Mouse (Mus musculus) adrenal gland, adult (tissue): Measurements from ENCODE around the gene Gpr84.

Experiments
- DNase-seq, 2 experiments: peaks; one replicate each; pipeline ENCODE4 v3.0.0; 2022 to 2023; ENCODE audit warnings: low spot score in 1 of 2; ENCODE audit not compliant: inconsistent age in 2 of 2

Gpr84 gene

DNA sequence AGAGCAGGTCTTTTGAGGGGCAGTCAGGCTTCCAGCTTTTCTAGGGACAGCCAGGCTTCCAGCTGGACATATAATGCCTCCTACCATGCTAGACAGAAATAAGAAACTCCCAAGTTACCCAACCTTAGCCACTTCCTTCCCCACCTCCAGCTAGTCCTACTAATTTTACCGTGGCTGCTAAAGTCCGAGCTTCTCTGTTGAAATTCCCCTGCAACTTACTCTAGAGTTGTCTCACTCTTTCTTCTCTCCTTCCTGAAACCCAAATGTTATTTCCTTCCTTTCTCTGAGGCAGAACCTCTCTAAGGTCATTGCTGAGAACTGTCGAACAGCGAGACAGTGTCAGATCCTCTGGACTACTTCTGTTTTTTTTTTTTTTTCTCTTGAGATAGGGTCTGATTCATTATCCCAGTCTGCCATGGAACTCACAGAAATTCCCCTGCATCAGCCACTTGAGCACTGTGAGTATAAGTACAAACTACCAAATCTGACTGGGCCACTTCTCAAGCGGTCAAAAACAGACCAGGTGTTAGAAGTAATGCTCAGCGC lies at the start of gene Gpr84:
Gpr84 (minus strand) TSS at position 248 of the 546 bp plus-strand sequence.
- DNase-seq: no peak

DNA sequence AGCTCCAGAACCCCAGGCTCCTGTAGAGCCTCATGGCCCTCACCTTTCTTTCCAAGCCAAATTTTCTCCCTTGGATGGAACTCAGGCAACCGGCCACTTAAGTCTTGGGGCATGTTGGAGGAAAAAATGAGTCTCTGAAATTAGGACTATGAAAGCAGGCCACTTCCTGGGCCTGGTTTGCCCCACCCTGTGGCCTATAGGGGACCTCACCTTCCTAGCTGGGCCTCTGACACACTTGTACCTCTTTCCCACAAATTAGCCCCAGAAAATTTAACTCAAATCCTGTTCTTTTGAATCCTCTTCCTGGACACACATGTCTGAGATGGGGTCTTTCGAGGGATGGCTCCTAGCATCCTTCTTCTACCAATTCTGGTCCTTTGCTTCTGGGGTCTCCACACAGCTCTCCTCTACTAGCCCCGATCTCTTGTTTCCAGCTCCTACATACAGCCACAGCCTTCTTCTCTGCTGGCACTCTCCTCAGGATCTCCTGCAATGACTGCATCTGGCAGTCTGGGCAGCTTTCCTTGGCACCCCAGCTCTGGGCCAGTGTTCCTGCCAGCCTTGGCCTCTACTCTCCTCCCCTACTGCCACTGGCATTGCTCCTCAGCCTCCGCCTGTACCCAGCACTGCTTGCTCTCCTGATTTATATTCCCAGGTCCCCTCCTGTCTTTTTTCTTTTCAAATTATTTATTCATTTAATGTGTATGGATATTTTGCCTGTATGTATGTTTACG lies 49.6 kb upstream of the Gpr84 start:
- DNase-seq: peak; percentile 65 to 86

DNA sequence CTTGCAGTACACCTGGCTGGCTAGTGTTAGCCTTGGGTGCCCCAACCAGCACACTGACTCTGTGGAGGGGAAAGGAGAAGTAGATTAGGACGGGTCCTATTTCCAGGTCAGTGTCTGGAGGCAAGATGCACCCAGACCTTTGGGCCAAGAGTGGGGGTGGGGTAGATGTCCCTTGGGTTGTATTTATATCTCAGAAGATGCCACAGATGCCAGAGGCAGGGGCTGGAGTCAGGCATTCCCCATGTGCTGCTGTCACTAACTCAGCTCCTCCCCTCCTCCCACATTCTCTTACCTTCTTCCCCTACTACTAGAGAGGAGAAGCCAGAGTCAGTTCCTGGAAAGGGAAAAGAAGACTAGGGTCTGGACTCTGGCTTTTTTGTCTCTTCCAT lies 48.7 kb upstream of the Gpr84 start:
- peak; percentile 43 to 65 for DNase-seq

DNA sequence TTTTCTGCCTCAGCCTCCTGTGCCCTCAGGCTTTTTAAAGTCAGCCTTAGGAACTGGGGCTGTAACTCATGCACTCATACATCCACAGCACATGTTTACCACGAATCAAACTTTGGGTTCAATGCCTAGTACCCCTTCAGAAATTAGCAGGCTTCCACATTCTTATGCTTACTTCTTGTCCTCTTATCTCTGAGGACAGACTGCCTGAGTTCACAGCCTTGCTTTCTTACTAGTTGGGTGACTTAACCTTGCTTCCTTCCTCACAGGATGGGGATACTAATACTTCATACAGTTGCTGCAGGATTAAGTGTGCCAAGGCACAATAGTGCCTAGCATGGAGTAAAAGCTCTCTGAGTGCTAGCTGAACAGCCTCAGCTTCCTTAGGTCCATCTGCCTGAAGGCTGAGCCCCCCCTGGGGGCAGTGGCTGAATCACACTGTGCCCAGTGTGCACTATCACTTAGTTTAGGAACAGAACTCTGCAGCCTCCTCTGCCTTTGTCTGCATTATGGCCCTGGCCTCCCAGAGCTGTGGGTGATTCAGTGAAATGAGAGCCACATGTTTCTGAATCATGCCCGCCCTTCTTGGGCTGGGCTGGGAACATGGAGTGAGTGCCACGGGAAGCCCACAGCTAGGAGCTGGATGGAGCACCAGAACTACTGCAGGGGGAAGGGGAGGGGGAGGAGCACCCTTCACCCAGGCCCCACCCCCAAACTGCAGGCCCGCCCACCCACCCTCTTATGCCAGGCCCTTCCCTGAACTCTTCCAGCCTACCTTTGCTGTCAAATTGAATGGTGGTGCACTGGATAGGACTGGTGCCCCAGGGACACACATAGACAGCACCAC lies 48.1 kb upstream of the Gpr84 start:
- peak; percentile 86 to 89 for DNase-seq

DNA sequence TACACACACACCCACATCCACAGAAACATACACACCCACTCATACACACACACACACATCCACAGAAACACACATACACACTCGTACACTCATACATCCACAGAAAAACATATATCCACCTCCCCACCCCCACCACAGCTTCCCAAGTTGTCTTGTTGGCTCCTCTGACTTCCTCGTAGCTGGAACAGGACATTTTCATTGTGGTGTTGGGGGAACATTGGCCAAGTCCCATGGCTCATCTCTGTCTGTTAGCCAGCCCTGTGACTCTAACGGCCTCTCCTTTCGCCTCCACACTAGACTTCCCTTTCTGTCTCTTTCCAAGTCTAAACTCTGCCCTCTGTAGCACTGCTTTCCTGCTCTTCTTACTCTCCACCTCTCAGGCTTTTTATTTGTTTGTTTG lies 47.4 kb upstream of the Gpr84 start:
- DNase-seq: peak in 1 of 2 experiments; percentile 50

DNA sequence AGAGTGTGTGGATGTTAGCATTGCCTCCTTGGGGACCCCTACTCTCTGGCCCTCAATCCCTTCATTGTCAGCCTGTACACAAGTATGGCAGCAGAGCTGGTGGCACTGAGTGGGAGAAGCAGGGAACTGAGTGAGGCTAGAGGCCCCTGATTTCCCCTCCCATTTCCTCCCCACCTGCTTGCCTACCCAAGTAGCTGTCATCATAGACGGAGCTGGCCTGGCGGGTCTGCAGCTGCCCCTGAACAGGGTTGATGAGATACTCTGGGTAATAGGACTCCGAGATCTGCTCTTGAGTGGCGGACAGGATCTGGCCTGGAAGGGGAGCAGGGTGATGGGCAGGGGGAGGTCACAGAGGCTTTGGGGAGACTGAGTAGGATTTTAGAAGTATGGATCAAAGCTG lies 45.7 kb upstream of the Gpr84 start:
- DNase-seq: no peak

DNA sequence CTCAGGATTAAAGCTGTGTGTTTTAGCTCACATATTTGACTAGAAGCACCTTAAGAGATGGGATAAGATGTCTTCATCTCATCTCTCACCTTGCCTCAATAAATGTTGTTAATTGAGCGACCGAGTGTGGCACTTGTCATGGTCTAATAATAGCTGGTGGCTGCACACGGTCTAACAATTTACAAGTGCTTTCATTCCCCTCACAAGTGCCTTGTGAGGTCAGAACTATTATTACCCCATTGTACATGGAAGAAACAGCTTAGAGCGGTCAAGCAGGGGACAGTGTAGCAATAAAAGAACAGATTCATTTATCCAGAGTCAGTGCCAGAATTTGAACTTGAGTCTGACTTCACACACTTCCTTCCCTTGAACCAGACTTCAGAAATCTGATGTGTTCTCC lies 45.0 kb upstream of the Gpr84 start:
- DNase-seq: no peak

DNA sequence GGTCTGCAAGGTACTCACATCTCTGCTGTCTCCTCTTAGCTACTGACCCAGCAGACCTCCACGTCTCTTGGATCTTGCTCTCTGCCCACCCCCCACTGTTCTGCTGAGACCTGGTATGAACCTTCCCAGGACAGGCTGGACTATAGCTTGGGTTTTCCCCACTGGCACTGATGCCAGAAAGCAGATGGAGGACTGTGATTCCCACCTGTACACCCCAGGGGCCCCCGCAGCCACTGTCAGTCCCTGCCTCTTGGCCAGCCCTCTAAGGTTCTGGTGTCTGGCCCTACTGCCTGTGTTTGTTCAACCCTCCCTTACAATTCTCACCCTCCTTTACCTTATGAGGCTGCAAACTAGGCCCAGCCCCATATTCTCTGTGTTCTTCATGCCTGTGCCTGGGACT lies 44.3 kb upstream of the Gpr84 start:
- DNase-seq: no peak

DNA sequence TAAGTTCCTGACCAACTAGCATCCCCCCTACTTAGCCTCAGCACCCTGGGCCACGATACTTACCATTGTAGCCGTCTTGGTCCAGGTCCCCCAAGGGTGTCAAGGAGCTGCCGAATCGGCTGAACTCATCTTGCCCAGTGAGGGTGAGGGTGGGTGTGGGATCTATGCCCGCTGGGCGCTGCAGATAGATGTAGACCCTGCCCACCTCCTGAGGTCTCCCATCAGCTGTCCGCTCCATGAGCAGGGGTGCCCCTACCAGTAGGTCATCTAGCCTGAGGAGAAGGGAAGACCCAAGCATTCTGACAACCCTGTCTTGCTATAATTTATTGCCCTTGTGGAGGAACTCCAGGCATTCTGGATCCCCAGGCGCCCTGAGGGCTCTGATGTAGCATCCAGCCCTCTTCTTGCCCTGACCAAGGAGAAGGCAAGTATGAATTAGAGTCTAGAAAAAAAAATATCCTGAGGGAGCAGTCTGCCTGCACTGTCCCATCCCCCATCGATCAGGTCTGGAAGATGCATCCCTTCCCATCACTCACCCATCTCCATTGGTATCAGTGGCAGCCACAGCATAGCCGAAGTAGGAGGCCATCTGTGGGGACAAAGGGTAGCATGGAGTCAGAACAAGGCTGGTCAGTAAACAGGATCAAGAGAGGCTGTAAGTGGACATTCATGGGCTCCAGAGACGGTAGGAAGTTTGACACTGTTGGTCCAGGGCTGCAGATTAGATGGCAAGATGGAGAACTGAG lies 43.3 kb upstream of the Gpr84 start:
- peak in 1 of 2 experiments; percentile 35 for DNase-seq

DNA sequence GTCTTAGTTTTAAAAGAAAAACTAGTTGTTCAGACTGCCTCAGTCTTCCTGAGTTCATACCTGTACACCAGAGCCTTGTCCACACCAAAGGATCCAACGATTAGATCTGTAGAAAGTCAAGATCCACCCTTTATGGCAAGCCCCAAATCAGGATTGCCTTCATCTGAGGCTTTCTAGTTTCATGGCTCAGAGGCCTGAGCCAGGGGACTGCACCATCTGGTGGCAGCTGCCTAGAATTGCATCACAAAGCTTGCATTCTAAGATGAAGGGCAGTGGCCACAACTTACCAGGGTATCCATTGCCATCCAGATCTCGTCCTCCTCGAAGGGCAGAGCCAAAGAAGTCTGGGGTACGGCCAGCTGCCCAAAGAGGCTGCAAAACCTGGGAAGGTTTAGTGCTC lies 42.4 kb upstream of the Gpr84 start:
- DNase-seq: peak; percentile 55 to 78

DNA sequence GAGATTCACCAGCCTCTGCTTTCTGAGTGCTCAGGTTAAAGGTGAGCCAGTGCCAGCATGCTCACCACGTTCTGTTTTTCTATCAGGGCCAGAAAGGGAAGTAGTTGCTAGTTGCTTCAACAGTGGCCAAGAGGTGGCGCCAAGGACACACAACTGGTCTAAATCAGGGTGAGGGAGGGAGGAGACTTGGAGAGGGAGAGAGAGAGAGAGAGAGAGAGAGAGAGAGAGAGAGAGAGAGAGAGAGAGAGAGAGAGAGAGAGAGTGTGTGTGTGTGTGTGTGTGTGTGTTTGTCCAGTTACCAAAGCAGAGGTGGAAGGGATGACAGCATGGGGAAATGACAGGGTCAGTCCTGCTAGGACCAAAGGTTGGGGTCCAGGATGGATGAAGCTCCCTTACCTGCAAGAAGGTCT lies 36.9 kb upstream of the Gpr84 start:
- DNase-seq: peak; percentile 61 to 82

DNA sequence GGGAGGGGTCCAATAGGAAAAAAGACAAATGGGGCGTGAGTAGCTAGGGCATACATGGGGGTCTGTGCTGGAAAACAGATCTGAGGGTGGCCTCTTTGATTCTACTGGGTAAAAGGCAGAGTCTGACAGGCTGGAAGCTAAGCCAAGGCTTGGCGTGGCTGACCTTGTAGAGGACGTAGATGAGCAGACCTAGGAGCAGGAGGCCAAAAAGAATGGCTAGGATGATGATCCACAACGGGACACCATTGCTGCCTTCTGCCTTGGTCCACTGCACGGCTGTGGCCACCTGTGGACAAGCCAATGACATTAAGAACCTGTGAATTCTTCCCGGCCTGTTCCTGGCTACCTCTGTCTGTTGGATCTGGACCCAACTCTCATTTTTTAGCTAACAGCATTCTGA lies 35.4 kb upstream of the Gpr84 start:
- no peak for DNase-seq

DNA sequence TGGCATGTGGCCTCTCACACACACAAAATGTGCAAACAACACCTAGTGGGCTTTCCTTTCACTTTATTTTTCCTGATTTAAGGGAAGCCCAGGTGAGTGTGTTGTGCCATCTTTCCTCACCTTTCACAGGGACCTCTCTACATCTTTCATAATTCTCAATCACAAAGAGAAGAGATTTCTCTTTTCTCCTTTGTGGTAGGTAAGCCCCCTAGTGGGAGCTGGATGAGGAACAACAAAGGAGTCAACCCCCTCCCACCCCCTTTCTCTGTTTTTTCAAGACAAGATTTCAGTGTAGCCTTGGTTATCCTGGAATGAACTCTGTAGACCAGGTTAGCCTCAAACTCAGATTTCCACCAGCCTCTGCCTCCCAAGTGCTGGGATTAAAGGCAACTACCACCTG lies 33.1 kb upstream of the Gpr84 start:
- no peak for DNase-seq

DNA sequence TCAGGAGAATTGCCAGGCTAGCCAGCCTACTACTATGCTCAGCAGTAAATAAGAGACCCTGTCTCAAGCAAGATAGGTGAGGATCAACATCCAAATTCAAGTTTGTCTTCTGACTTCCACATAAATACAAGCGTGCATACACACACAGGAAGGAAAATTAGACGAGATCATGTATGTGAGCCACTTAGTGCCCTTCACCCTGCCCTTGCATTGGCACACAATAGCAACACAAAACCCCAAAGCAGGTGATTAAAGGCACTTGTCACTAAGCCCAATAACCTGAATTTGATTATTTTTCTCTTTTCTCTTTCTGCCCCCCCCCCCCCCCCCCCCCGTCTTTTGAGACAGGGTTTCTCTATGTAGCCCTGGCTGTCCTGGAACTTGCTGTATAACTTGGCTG lies 32.6 kb upstream of the Gpr84 start:
- no peak for DNase-seq

DNA sequence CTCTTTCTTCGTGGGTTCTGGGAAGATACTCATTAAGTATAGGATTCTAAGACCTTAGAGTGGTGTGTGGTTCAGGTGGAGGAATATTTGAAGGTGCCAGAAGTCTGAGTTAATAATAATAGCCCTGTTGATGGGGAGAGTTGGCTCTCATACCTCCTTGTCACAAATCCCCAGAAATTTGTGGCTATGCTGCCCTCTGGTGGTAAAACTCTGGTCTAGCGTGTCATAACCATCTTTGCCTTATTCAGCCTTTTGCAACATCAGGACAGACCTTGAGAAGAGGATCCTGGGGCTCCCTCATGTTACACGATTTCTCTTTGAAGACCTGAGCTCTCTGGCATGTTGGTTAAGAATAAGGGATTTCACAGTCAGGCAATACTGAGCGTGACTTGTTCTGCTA lies 32.0 kb upstream of the Gpr84 start:
- peak; percentile 77 to 94 for DNase-seq

DNA sequence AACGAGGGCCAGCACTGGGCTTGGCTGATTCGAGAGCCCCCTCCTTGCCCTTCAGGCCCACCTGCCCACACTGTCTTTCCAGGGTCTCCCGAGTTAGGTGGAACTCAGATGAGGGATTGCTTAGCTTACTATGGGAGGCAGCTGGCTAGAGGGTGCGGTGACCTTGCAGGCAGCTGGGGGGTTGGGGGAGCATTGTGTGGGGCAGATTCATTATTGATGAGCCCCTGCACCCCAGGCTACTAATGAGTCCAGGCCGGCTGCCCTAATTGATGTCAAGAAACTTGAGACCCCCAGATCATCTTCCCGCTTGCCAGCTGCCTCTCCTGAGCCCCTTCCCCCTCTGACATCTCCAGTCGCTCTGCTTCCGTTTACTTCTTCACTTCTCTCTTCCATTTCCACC lies 31.1 kb upstream of the Gpr84 start:
- no peak for DNase-seq

DNA sequence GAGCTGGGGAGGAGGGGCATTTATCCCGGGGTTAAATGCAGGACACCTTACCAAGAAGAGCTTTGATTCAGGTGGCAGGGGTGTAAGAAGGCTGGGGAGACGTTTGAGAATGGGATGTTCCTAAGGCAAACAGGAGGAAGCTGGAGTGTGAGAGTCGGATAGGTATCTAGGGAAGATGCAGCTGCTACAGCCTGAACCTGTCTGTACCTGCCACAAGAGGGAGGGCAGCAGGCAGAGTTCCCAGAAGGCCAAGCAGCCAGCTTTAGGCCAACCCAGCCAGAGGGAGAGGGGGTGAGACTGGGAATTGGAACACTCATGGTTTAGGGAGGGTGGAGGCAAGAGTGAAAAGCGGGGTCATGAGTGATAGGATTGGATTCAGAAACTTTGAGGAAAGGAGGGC lies 30.4 kb upstream of the Gpr84 start:
- no peak for DNase-seq

DNA sequence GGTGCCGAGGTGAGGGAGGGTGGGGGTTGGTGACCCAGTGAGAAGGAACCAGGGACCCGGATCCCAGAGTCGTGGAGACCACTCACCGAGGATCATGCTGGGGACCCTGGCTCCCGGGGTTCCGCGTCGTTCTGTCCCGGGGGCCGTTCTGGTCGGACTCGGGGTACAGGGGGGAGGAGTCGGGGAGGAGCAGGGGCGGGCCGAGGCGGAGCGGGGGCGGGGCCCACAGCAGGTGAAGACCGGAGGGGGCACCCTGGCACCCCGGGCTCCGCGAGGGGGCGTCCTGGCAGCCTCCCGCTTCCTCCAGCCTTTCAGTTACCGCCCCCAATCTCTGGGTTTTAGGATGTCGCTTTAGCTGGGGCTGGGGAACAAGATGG lies 29.5 kb upstream of the Gpr84 start, which contains the start of gene Zfp385a:
Zfp385a (minus strand) TSS at position 133 of the 377 bp plus-strand sequence.
- DNase-seq: peak; percentile 63 to 89

DNA sequence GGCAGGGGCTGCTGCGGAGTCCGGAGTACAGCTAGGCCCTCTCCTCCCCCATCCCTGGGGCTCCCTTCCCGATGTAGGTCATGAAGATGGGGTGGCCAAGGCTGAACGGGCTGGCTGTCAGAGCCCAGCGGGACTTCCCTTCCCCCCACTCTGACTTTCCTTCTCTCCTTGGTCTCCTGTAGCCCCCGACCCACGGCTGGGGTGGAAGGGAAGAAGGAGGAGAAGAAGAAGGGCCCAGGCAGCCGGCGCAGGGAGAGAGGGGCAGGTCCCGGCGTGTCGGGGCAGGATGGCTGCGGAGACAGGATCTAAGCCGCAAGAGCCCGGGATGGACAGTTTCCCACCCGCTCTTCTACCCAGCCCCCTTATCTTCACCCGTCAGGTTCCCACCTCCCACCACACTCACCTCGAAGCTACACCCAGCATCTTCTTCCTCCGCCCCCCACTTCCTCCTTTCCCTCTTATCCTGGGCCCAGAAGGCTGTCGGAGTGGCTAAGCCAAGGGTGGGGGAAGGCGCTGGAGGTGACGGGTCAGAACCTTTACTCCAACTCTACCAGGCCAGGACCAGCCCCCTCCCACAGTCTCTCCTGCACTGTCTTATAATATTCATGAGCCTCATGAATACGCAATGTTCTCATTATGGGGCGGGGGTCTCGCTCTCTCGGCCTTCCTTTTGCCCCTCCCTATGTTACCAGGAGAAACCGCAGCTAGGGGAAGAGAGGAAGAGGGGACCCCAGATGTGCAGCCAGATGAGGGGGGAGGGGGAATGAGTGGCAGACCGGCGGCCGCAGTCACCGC lies 29.0 kb upstream of the Gpr84 start:
- peak in 1 of 2 experiments; percentile 74 for DNase-seq

DNA sequence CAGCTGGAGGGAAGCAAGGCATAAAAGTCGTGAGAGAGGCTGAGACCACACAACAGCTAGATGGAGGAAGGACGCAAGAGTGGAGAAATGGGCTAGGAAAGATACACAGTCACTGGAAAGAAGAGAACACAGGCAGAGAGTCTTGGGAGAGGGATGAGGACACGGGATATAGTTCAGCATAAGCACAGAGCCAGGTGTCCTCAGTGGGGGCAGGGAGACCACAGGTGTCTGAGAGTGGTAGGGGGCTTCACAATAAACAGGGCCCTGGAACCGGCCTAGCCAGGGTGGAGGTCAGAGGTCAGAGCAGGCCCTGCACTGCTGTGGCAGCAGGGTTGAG lies 28.4 kb upstream of the Gpr84 start:
- DNase-seq: no peak
